Comparison of ENCODE assay signal across 8 mouse cellular contexts in the genomic region with DNA sequence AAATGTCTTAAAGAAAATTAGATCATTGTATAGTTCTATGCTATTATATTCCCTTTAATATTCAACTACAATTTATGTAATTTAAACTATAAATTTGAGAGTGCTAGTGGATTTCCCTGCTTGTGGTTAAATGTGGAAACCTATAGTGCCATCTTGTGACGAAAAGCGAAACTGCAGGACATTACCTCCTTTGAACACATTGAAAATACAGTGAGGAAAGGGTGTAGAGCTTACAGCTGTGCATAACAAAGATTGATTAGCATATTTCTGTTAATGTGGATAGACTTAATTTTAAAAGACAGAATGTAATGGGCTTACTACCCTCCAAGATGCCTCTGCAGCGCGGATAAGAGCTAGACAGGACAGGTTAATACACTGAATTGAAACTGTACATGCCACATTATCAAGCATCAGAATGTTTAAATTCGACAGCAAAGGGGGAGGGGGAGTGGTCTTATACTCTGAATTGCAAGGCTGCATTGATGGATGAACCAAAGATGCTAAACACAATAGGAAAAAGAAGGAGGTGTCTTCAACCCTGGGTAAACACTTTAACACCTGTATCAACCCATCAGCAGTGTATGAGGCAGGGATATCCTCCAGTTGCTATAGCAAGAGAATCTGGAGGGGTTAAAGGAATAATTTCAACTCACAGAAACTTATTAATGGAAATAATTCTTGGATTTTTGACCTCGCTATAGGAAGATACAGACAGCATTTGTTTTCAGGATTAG.
DNase-seq lines count a peak whose midpoint lies in the region.

No protein-coding gene starts in this region.

- 25% methylated on average over 6 of the region's 6 CpGs for WGBS in large intestine, adult 2 months

- peak; percentile 40 for DNase-seq in gastrocnemius, postnatal 10 days
- no peak for DNase-seq in gastrocnemius, postnatal 36 days
- peak; percentile 11 for DNase-seq in WW6 (ENCODE audit: low read depth, low spot score)
- peak; percentile 42 to 71 for DNase-seq in cerebellum, postnatal 4 days (ENCODE audit: low spot score in 2 of 2)
- peak; percentile 43 to 65 for DNase-seq in heart, postnatal 14 days
- peak; percentile 33 for DNase-seq in large intestine, adult 2 months (ENCODE audit: low read depth, low spot score)
- DNase-seq in lung, postnatal 10 days: peak; percentile 68
- DNase-seq in right cerebral cortex, adult 18-20 months: peak; percentile 69

- intact Hi-C loops in gastrocnemius, postnatal 36 days (cut with DNase I): loop anchor here (5.0 kb wide), 1 partner anchor 137 kb away; no protein-coding TSS in a partner anchor
- intact Hi-C loops in heart, postnatal 14 days (cut with DNase I): loop anchor here (5.0 to 10.0 kb wide), 2 partner anchors 137 to 640 kb away; no protein-coding TSS in a partner anchor

Comparison
In these comparisons a context has a peak if more than half of its experiments do, and no peak if none do; other contexts are left out.
1. DNase-seq: peak in gastrocnemius, postnatal 10 days (single experiment), WW6 (single experiment), cerebellum, postnatal 4 days (2 of 2), heart, postnatal 14 days (2 of 2), large intestine, adult 2 months (single experiment), lung, postnatal 10 days (single experiment) and right cerebral cortex, adult 18-20 months (single experiment); none in gastrocnemius, postnatal 36 days (0 of 2).